Mouse (Mus musculus) thymus, postnatal 4 days (tissue): ENCODE data around the gene Tmem220.

ENCODE experiments used
- DNase-seq: peaks from one replicate; pipeline ENCODE4 v3.0.0; 2021

Tmem220 gene

DNA sequence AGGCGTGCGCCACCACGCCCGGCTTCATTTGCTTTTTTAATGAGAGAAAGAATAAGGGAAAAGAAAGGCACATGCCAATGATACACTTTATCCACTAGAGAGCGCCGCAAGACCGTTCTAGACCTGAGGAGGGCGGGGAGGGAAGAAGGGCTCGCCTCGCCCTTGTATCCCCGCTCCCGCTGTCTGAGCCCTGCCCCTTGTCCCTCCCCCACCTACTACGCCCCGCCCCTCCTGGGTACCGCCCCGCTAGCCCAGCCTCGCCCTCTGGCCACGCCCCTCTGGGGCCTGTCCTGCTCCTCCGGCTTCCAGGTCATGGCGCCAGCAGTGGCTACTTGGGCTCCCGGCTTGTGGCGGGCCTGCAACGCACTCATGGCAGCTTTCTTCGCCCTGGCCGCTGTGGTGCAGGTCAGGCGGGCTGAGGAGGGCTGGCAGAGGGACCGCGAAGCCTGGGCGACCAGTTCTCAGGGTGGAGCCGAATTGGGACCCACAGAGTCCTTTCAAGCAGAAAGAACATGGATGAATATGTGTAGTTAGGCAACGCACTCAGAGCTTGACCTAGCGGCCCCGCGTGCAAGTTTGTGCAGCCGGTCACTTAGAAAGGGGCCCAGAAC lies at the start of gene Tmem220:
Gene Tmem220 (plus strand): TSS at position 288 of the 611 bp plus-strand sequence.
- peak; percentile 95 for DNase-seq

GRCm38 (mm10) chr11:66975606-66976330 lies 49.2 kb upstream of the Tmem220 start:
- DNase-seq = no peak

DNA sequence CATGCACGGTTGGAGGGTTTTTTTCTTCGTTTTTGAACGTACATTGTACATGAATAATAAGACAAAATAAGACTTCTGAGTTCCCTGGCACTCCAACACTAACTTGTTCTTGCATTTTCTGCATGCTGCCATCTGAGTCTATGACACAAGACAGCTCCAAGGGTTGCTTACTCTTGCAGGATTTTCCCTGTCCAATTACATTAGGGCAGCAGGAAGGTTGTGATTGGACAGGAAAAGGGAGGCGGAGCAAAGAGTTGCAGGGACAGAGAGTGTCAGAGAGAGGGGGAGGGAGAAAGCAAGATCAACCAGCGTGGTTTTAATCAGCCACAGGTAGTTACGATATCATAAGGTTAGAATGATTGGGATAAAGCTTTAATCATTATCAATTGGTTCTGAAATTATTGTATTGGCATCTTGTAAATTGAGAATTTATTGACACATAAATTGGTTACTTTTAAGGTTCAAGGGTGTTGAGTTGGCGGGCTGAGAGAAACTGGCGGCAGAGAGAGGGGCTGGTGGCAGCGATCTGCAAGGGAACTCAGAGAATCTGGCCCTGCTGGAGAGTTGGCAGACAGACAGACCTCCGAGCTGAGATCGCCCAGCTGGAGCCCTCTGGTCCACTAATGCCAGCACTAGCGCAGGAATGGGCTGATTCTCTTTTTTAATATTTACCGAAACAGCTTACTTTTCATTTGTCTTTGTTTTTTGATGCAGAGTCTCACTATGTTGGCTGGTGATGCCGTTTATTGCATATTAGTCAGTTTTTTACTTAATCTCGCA lies 43.4 kb upstream of the Tmem220 start:
- DNase-seq = no peak

DNA sequence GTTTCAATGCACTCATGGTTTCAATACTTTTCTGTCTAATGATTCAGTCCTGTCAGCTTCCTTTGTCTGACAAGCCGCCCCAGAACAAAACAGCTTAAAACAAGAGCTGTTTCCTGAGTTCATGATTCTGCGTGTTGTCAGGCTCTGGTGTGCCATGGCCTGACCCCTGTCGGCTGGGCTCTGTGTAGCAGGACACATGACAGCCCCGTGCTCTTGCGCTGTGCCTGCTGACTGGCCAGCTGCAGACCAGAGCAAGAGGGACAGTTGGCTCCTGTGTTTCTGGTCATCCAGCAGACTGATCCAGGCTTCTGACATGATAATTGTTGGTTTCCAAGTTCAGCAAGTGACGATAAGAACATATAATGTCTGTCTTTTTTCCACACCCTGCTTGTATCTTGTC lies 42.2 kb upstream of the Tmem220 start:
- DNase-seq = peak; percentile 64

DNA sequence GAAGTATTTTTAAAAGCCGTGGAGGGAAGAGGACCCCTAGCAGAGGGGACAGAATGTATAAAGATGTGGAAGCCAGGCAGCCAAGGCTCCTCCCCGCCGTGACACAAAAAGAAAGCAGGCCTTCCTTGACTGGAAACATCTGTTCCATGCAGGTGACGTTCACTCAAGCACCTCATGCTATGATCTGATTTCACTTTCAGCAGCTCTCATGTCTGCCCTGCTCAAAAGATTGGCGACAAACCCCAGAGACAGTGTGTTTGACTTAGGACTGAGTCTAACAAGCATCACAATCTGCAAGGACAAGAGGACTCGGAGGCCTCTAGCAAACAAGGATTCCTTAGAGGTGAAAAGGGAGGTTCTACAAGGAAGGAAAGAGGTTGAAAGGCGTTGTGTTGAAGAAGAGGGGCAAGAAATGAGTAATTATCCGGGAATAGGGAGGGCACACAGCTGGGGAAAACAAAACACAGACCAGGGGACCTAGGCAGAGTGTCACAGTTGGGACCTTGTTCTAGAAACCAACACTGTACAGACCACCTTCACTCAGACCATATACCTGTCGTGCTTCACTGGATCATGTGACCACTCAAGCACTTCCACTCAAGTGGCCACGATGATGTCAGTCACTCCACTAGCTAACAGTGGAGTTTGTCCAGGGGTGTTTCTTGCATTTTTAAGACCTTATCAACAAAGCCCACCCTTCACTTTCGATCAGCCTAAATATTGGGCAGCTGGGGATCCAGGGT lies 41.4 kb upstream of the Tmem220 start:
- DNase-seq = no peak

GRCm38 (mm10) chr11:66984165-66985135 lies 40.5 kb upstream of the Tmem220 start:
- peak; percentile 87 for DNase-seq

DNA sequence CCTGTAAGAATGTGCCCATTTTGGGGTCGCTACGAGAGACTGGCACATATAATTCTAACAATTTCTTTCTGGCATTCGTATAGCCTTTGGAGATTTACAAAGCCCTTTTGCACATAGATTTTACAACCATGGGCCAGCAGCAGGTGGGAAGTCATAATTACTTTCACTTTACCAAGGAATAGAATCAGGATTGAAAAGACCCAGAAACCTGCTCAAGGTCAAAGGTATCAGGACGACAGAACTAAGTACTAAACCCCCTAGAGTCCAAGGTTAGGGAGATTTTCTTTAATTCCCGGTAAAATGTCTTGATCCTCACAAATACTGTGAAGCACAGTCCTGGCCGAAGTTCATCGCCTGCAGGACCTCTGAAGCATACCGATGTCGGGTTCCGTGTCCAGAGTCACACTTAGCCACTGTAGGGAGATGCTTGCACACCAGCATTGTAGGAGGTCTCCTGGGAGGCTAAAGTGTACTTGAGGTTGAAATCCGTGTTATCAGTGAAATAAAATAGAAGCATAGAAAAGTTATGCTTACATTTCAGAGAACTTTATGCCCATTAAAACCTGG lies 39.7 kb upstream of the Tmem220 start:
- peak; percentile 17 for DNase-seq

DNA sequence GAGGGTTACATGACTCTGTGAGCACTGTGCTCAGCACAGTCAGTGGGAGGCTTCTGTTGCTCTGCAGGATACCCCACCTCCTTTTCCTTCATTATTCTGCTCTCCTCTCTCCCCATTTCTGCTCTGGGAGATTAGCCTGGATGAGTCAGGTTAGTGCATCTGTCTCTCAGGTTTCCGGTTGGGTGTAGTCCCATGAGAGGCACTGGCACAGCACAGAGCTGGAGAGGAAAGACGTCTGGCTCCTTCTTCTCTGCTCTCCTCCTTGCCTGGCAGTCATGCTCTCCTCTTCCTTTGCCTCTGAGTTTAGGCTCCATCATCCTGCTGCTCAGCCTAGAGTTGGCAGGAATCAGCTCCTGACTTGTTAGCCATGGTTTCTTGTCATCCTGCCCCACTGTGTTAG lies 32.8 kb upstream of the Tmem220 start:
- no peak for DNase-seq

DNA sequence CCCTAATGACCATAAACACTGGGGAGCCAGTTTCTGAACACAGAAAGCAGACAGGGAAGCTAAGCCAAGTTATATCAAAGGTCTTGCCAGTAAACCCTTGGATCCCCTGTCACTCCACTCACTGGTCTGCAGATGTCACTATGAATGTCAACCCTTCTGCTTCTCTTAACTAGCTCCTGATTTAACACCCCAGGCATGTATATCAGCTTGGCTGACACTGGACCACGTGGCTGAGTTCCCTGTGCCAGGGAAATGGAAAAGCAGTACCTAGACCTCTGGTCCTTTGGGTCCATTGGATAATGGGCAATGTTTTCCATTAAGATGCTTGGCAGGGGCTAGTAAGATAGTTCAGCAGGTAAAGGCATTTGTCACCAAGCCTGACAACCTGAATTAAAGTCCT lies 31.3 kb upstream of the Tmem220 start:
- no peak for DNase-seq

DNA sequence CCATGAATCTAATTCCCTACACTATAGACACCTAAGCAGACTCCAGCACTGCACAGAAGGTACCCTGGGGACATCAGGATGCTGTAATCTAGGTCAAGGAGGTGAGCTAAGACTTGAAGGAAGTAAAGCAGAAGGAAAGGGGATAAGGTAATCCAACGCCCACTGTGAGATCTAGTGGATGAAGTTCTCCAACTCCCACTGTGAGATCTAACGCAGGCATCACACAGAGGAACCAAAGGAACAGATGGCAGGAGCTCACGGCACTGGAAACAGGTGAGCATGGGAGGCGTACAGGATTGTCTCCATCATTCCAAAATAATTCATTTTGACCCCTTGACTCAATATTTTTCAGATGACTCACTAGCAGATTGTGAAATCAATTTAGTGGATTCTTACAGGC lies 28.5 kb upstream of the Tmem220 start:
- no peak for DNase-seq

GRCm38 (mm10) chr11:66998467-66999403 lies 26.2 kb upstream of the Tmem220 start:
- no peak for DNase-seq

GRCm38 (mm10) chr11:67000671-67001070 lies 24.3 kb upstream of the Tmem220 start:
- DNase-seq = no peak

DNA sequence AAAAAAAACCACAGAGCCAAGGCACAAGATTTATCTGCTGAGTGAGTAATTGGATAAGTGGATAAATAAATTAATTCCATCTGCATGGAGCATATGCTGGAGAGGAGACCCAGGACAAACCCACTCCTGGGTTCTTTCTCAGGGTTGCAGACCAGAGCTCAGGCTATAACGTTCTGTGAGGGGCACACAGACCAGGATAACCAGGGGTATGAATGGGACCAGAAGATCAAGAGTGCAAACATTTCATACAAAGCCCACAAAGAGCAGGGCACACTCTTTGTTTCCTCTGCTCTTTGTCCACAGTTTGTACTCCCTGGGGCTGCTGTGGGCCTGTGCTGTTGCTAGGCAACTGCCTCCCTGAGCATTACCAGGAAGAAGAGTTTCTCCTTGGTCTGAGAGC lies 23.2 kb upstream of the Tmem220 start:
- no peak for DNase-seq

GRCm38 (mm10) chr11:67002911-67003310 lies 22.0 kb upstream of the Tmem220 start:
- no peak for DNase-seq

GRCm38 (mm10) chr11:67007961-67008360 lies 17.0 kb upstream of the Tmem220 start:
- DNase-seq = no peak

DNA sequence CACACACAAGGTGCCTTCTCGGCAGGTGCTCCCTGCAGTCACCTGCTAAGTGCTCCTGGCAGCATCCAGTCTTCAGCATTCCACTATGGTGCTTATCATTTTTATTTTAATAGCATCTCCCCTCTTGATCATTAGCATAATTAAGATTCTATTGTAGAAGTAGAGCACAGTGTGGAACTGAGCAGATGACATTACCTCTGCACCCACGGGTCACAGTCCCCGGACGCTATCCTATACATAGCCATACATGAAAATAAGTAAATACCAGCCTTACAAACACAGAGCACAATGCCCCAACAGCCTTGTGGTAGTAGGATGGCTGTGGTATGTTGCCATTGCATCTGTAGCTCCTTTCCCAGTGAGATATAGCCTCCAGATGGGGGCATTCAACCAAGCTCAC lies 16.4 kb upstream of the Tmem220 start:
- no peak for DNase-seq

DNA sequence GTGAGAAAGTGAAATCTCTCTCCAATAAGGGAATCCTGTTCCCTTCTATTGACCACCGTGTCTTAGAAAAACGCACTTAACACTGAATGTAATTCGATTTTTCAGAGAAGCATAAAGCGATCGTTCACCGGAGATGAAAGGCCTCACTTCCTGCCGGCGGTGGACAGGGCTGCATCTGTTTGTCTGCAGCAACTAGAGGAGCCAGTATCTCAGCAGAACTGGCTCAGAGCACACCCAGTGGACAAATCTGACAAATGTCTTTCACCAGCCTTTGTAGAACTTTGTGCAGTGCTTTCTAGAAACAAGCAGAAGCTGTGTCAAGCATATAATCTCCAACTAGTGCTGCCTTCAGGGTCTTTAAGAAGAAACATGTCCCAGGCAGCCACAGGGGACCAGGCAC lies 14.5 kb upstream of the Tmem220 start:
- DNase-seq = peak; percentile 13

DNA sequence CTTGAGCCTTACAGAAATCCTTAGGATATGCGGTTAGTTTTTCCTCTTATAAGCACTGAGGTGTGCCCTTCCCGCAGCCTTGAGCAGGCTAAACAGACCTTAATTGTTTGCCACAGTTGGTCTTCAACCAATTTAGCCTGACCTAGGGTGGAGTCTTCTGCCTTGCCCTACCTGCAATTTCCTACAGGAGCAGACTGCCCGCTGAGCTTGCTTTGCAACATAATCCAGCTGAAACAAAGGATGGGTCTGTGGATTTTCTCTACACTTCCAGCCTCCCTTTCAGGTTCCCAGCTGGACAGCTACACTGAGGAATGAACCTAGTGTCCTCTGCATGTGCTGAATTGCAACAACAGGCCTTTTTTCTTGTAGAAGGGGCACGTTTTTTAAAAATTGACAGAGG lies 13.3 kb upstream of the Tmem220 start:
- no peak for DNase-seq

DNA sequence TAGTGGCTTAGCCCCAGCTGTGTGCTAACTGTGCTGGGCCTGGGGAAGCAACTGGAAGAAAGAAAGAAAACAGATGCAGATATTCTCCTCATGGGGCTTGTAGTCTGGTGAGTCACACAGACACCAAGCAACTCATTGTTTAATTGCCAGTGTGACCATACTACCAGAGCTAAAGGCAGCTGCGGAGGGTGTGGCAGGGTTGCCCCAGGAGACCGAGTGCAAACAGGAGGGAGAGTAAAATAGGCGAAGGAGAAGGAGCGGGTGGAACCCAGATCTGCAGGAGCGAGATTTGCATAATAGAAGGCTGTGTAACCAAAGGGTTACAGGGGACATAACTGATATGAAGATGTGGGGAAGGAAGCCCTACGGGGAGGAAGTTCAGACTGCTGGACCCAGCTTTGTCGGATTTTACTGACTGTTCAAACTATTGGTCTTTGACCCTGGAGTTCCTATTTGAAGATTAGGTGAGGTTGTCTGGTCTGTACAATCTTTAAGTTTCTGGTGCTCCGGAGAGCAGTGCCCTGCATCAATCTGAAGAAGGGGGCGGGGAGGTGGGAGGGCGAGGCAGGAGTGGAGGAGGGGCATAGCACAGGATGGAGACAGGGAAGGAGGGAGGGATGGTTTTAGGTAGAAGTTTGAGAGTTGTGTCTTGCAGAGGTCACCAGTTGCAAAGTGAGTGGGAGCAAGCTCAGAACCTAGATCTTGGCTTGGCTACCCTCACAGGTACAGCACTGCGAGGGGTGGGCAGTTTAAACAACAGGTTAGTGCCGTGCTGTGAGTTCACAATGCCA lies 7.0 kb upstream of the Tmem220 start:
- no peak for DNase-seq
